Mouse (Mus musculus): Measurements from ENCODE around the gene Krt222. TPM values are rescaled to one million over a fixed set of nuclear protein-coding genes. Genes with fewer than 3 reads are reported as not detected.

Gene Krt222
- polyA plus RNA-seq, 1 experiment from 2014 or later: 0.29 TPM

- WGBS: 95% methylated on average over 3 of the region's 3 CpGs
- Histone ChIP-seq H3K36me3 (ENCODE audit: insufficient read depth, low read length) (peaks cover 69% of the 10 kb centered on the region), H3K4me3 (replicated peaks; ENCODE audit: low read depth, low read length) (no peak overlapping the region), H3K9ac (ENCODE audit: low read depth, low read length) (no peak overlapping the region), H3K4me2 (ENCODE audit: low read length) (no peak overlapping the region), H3K27ac (no peak overlapping the region), H3K9me3 (replicated peaks; ENCODE audit: low read length) (no peaks in the 10 kb centered on the region), H3K4me1 (replicated peaks; ENCODE audit: insufficient read depth, low read length) (no peaks in the 10 kb centered on the region), H3K27me3 (ENCODE audit: insufficient read depth, low read length) (no peaks in the 10 kb centered on the region)
- ATAC-seq (replicated peaks; ENCODE audit: low FRiP score, low read depth) (no peak), DNase-seq (ENCODE audit: low spot score) (no peak)
- no peak for TF ChIP-seq CTCF (IDR thresholded peaks at IDR 0.05; ENCODE audit: low read depth)
Measured at GRCm38 (mm10) chr11:99216181-99216580, 27.7 kb downstream of the Krt222 start.

GRCm38 (mm10) chr11:99212693-99213092, 31.2 kb downstream of the Krt222 start:
- no peaks in the 10 kb centered on the region for H3K9me3 ChIP-seq (replicated peaks; ENCODE audit: low read length)
- no peak for ATAC-seq (replicated peaks; ENCODE audit: low FRiP score, low read depth)
- H3K9ac ChIP-seq (ENCODE audit: low read depth, low read length): no peak overlapping the region
- no peaks in the 10 kb centered on the region for H3K27me3 ChIP-seq (ENCODE audit: insufficient read depth, low read length)
- no peak overlapping the region for H3K4me2 ChIP-seq (ENCODE audit: low read length)
- no peak for DNase-seq (ENCODE audit: low spot score)
- H3K4me1 ChIP-seq (replicated peaks; ENCODE audit: insufficient read depth, low read length): no peaks in the 10 kb centered on the region
- H3K36me3 ChIP-seq (ENCODE audit: insufficient read depth, low read length): peaks cover 66% of the 10 kb centered on the region
- no peak overlapping the region for H3K4me3 ChIP-seq (replicated peaks; ENCODE audit: low read depth, low read length)
- no peak for TF ChIP-seq CTCF (IDR thresholded peaks at IDR 0.05; ENCODE audit: low read depth)
- H3K27ac ChIP-seq: no peak overlapping the region
- WGBS: 89% methylated on average over 7 of the region's 7 CpGs

- Histone ChIP-seq H3K36me3 (ENCODE audit: insufficient read depth, low read length) (peaks cover 59% of the 10 kb centered on the region), H3K4me3 (replicated peaks; ENCODE audit: low read depth, low read length) (no peak overlapping the region), H3K9ac (ENCODE audit: low read depth, low read length) (no peak overlapping the region), H3K4me2 (ENCODE audit: low read length) (no peak overlapping the region), H3K27me3 (ENCODE audit: insufficient read depth, low read length) (no peaks in the 10 kb centered on the region), H3K9me3 (replicated peaks; ENCODE audit: low read length) (no peaks in the 10 kb centered on the region), H3K27ac (no peak overlapping the region), H3K4me1 (replicated peaks; ENCODE audit: insufficient read depth, low read length) (no peaks in the 10 kb centered on the region)
- no peak for TF ChIP-seq CTCF (IDR thresholded peaks at IDR 0.05; ENCODE audit: low read depth)
- no peak for DNase-seq (ENCODE audit: low spot score)
- no peak for ATAC-seq (replicated peaks; ENCODE audit: low FRiP score, low read depth)
- WGBS: 78% methylated on average over 2 of the region's 2 CpGs
Measured at GRCm38 (mm10) chr11:99211964-99212363, 31.9 kb downstream of the Krt222 start.

- Histone ChIP-seq H3K9me3 (replicated peaks; ENCODE audit: low read length) (no peaks in the 10 kb centered on the region), H3K4me3 (replicated peaks; ENCODE audit: low read depth, low read length) (no peak overlapping the region), H3K4me2 (ENCODE audit: low read length) (no peak overlapping the region), H3K27me3 (ENCODE audit: insufficient read depth, low read length) (no peaks in the 10 kb centered on the region), H3K9ac (ENCODE audit: low read depth, low read length) (no peak overlapping the region), H3K27ac (no peak overlapping the region), H3K36me3 (ENCODE audit: insufficient read depth, low read length) (peaks cover 32% of the 10 kb centered on the region), H3K4me1 (replicated peaks; ENCODE audit: insufficient read depth, low read length) (no peaks in the 10 kb centered on the region)
- DNase-seq (ENCODE audit: low spot score) (no peak), ATAC-seq (replicated peaks; ENCODE audit: low FRiP score, low read depth) (no peak)
- WGBS: 77% methylated on average over 8 of the region's 8 CpGs
- no peak for TF ChIP-seq CTCF (IDR thresholded peaks at IDR 0.05; ENCODE audit: low read depth)
Measured at GRCm38 (mm10) chr11:99208105-99208669, 35.7 kb downstream of the Krt222 start.

GRCm38 (mm10) chr11:99207449-99207848, 36.4 kb downstream of the Krt222 start:
- ATAC-seq (replicated peaks; ENCODE audit: low FRiP score, low read depth) (no peak), DNase-seq (ENCODE audit: low spot score) (no peak)
- H3K27ac ChIP-seq: no peak overlapping the region
- TF ChIP-seq CTCF (IDR thresholded peaks at IDR 0.05; ENCODE audit: low read depth): no peak
- 20% methylated on average over 2 of the region's 2 CpGs for WGBS
- no peaks in the 10 kb centered on the region for H3K27me3 ChIP-seq (ENCODE audit: insufficient read depth, low read length)
- no peak overlapping the region for H3K4me3 ChIP-seq (replicated peaks; ENCODE audit: low read depth, low read length)
- no peaks in the 10 kb centered on the region for H3K4me1 ChIP-seq (replicated peaks; ENCODE audit: insufficient read depth, low read length)
- peaks cover 26% of the 10 kb centered on the region for H3K36me3 ChIP-seq (ENCODE audit: insufficient read depth, low read length)
- H3K9me3 ChIP-seq (replicated peaks; ENCODE audit: low read length): no peaks in the 10 kb centered on the region
- H3K9ac ChIP-seq (ENCODE audit: low read depth, low read length): no peak overlapping the region
- H3K4me2 ChIP-seq (ENCODE audit: low read length): no peak overlapping the region

GRCm38 (mm10) chr11:99206954-99207353, 36.9 kb downstream of the Krt222 start:
- H3K4me1 ChIP-seq (replicated peaks; ENCODE audit: insufficient read depth, low read length): no peaks in the 10 kb centered on the region
- no peak for ATAC-seq (replicated peaks; ENCODE audit: low FRiP score, low read depth)
- H3K4me3 ChIP-seq (replicated peaks; ENCODE audit: low read depth, low read length): no peak overlapping the region
- no peak overlapping the region for H3K4me2 ChIP-seq (ENCODE audit: low read length)
- no peaks in the 10 kb centered on the region for H3K27me3 ChIP-seq (ENCODE audit: insufficient read depth, low read length)
- TF ChIP-seq CTCF (IDR thresholded peaks at IDR 0.05; ENCODE audit: low read depth): peak; percentile 67
- DNase-seq (ENCODE audit: low spot score): no peak
- no peak overlapping the region for H3K9ac ChIP-seq (ENCODE audit: low read depth, low read length)
- WGBS: 39% methylated on average over 2 of the region's 2 CpGs
- peaks cover 21% of the 10 kb centered on the region for H3K36me3 ChIP-seq (ENCODE audit: insufficient read depth, low read length)
- no peaks in the 10 kb centered on the region for H3K9me3 ChIP-seq (replicated peaks; ENCODE audit: low read length)
- no peak overlapping the region for H3K27ac ChIP-seq

- peak; percentile 84 for TF ChIP-seq CTCF (IDR thresholded peaks at IDR 0.05; ENCODE audit: low read depth)
- H3K4me1 ChIP-seq (replicated peaks; ENCODE audit: insufficient read depth, low read length): no peaks in the 10 kb centered on the region
- no peak overlapping the region for H3K4me3 ChIP-seq (replicated peaks; ENCODE audit: low read depth, low read length)
- 23% methylated on average over 14 of the region's 14 CpGs for WGBS
- peak; percentile 64 for DNase-seq (ENCODE audit: low spot score)
- H3K27ac ChIP-seq: no peak overlapping the region
- H3K9me3 ChIP-seq (replicated peaks; ENCODE audit: low read length): no peaks in the 10 kb centered on the region
- H3K36me3 ChIP-seq (ENCODE audit: insufficient read depth, low read length): no peaks in the 10 kb centered on the region
- H3K9ac ChIP-seq (ENCODE audit: low read depth, low read length): no peak overlapping the region
- no peak overlapping the region for H3K4me2 ChIP-seq (ENCODE audit: low read length)
- H3K27me3 ChIP-seq (ENCODE audit: insufficient read depth, low read length): no peaks in the 10 kb centered on the region
- ATAC-seq (replicated peaks; ENCODE audit: low FRiP score, low read depth): no peak
Measured at GRCm38 (mm10) chr11:99189154-99189582, 54.7 kb downstream of the Krt222 start.
